Mouse (Mus musculus) gonadal fat pad, adult 2 months (tissue): ENCODE data around the gene Sh2d5. TPM values are rescaled to one million over a fixed set of nuclear protein-coding genes. Genes with fewer than 3 reads are reported as not detected.

ENCODE experiments used
- DNase-seq: peaks from one replicate; pipeline ENCODE4 v3.0.0-alpha.2; 2012; ENCODE audit warnings: low read depth
- polyA plus RNA-seq: library from polyadenylated mRNA; depleted of rRNA; stranded (reverse); fragments of >200 nt; gene quantifications from 2 replicates; pipeline ENCODE4 v1.2.3, GENCODE M21; 2012; rRNA removed

The Sh2d5 gene
- polyA plus RNA-seq = 7.9 and 8.5 TPM in 2 replicates

DNA sequence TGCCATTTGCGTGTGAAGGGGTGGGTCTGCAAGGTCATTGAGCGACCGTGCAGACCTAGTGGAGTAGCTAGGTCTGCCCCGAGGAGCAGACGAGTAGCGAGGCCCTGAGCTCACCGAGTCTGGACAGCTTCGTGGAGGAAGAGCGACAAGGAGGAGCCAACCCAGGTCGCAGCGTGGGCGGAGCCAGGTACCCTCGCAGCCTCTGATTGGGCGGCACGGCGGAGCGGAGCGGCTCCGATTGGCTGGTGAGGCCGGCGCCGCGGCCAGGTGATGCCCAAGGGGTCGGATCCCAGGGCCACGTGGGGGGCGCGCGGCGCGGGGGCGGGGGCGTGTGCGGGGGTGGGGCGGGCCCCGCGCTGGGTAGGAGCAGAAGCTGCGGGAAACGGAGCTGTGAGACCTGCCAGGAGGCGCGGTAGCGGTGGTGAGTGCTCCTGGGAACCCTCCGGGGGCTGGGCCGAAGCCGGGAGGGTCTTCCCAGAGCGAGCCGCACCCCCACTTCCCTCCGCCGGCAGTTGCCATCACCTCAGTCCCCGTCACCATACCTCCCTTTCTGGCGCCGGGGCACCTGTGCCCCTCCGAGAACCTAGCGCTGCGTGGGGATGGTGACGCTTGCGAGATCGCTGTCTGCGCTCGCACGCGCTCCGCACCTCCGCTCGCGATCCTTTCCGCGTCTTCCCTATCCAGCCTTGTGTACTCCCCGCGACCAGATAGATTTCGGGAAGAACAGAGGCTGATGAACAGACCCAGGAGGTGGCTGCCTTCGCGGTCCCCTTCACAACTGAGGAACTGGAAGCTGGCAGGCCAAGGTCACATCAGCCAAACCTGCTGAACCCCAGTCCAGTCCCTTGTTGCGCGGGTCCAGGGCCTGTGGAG is at the start of gene Sh2d5, which contains the start of gene Kif17:
Gene Sh2d5, plus strand, starts transcription at position 316 of the 873 bp plus-strand sequence.
Gene Kif17, plus strand, starts transcription at position 348 of the 873 bp plus-strand sequence.
- no peak for DNase-seq

- DNase-seq = no peak
Measured at GRCm38 (mm10) chr4:138200769-138201168, 49.4 kb upstream of the Sh2d5 start.

DNA sequence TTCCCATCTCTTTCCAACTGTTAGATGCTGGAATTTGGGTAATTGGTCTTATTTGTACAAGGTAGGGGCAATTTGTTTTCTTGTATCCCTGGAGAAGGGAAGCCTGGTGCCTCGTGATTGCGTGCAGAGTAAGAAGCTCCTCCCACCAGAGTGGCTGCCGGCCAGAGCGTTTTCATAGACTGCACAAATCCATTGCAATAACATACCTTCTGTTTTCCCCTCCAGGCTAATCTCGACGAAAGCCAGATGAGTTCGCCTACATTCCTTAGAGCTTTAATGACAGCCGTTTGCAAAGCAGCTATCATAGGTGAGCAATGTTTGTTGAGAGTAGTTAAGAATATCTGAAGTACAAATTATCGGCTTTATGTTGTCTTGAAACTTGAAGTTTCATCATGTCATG is 48.5 kb upstream of the Sh2d5 start:
- peak; percentile 56 for DNase-seq

DNA sequence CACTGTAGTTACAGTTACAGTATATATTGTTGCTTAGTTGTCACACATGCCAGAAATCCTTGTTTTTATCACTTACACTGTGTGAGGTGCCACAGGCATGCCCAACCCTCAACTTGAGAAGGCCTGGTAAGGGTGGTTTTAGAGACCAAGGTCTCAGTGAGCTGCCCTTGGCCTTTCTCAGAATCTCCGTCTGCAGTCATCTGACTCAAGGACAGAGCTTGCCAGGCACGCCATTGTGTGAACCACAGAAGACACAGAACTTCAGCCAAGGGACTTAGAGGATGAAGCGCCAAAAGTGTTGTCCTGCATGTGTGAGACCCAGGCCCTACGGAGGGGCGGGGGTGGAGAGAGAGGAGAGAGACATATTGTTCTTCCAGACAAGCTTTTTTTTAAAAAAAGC is 40.1 kb upstream of the Sh2d5 start:
- DNase-seq = no peak

- no peak for DNase-seq
Measured at GRCm38 (mm10) chr4:138213861-138214260, 36.3 kb upstream of the Sh2d5 start.

DNA sequence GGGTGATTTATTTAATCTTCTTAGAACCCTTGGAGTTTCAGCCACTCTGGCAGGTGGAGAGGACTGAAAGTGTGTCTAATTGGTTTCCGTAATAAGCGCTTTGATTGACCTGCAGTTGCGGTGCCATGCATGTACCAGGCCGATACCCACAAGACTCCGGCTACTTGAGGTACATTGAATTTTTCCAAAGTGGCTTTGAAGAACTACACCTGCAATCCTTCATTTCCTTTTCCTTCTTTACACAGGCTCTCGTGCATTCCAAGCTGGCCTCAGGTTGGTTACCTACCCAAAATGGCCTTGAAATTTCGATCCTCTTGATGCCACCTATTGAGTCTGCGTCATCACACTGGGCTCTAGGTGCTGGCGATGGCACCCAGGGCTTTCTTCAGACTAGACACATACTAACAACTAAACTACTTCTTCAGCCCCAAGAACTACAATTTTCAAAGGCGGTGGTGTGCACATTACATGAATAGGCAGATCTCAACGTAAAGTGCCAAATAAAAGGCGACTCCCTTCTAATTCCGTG is 34.5 kb upstream of the Sh2d5 start:
- DNase-seq = no peak

- DNase-seq = no peak
Measured at GRCm38 (mm10) chr4:138216200-138216890, 33.9 kb upstream of the Sh2d5 start, which contains the start of gene Hp1bp3. TSS of gene Hp1bp3 (plus strand) at chr4:138216296.

GRCm38 (mm10) chr4:138216891-138217392 is 33.3 kb upstream of the Sh2d5 start:
- DNase-seq = peak; percentile 52

GRCm38 (mm10) chr4:138217441-138217840 is 32.8 kb upstream of the Sh2d5 start:
- no peak for DNase-seq

GRCm38 (mm10) chr4:138217951-138218685 is 32.1 kb upstream of the Sh2d5 start:
- no peak for DNase-seq

- no peak for DNase-seq
Measured at GRCm38 (mm10) chr4:138219331-138219730, 30.9 kb upstream of the Sh2d5 start.

GRCm38 (mm10) chr4:138220761-138221160 is 29.4 kb upstream of the Sh2d5 start:
- no peak for DNase-seq

GRCm38 (mm10) chr4:138221406-138221805 is 28.8 kb upstream of the Sh2d5 start:
- no peak for DNase-seq

- no peak for DNase-seq
Measured at GRCm38 (mm10) chr4:138222396-138222795, 27.8 kb upstream of the Sh2d5 start.

- DNase-seq = no peak
Measured at GRCm38 (mm10) chr4:138223623-138224022, 26.6 kb upstream of the Sh2d5 start.

DNA sequence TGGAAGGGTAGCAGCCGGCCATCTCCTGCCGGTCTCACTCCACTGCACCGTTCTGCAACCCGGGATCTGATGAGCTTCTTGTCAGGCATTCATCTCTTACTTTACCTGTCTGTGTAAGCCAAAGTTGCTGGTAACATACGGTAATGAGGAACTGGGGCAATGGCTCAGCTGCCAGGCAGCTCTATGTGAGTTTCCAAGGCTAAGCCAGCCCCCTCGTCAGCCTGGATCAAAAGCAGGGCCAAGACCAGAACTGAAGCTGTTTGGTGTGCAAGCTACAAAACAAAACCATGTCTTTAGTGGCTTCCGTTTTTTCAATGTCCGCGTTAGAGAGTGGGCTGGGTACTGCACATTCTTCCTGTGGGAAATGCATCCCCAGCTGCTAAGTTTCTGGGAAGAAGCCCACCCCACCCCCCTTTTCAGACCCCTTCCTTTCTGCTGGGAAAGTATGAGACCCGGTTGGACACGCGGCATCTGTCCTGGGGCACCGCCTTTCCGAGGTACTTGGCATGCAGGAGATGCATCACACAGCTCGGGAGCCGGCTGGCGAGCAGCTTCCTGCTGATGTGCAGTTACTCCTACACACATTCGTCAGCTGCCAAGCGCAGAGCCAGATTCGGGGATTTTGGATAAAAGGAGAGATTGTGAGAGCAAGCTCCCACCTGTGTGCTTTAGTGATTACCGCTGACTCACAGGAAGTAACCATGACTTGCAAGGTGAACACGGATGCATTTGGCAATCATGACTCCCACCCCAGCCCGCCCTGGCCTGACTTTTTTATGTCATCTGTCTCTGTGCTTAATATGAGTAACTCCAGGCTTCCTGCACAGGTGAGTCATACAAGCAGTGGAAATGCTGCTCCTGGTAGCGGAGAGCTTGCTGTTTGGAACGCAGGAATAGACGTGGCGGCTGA is 3.2 kb upstream of the Sh2d5 start:
- DNase-seq = peak; percentile 12

DNA sequence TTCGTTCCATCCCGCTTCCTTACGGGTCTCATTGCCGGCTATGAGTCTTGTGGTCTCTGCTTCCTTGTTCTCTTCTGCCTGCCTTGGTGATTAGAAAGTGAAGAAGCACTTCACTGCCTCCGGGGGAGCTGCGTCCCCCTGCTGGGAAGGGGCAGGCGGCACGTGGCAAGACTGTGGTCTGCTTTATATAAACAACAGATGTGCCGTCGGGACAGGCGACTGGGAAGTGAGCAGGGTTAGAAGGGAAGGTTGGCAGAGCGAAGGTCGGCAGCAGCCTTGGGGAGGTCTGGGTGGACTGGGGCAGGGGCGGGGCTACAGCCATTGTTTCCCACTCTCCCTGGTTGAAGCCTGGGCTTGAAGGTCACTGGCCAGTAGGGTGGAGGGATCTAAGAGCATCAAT is 1.6 kb downstream of the Sh2d5 start:
- DNase-seq = no peak

- DNase-seq = no peak
Measured at GRCm38 (mm10) chr4:138252231-138252630, 2.0 kb downstream of the Sh2d5 start.

DNA sequence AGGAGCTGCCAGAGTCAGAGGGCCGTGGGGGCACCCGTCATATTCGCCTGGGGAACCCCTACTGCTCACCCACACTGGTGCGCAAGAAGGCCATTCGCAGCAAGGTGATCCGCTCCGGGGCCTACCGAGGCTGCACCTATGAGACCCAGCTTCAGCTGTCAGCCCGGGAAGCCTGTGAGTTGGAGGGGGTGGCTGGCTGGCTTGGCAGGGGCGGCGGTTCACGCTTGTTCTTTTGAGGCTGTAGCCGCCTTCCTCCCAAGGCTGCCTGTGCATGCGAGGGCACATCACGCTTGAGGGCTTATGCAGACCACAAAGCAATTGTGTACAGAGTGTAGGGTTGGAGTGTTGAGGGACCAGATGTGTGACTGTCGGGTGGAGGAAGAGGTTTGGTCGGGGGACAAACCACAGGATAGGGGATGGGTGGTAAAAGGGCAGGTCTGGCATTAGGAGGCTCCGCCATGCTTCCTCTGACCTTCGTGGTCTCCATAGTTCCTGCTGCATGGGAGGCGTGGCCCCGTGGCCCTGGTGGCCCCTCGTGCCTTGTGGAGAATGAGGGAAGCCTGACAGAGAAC is 7.0 kb downstream of the Sh2d5 start:
- no peak for DNase-seq

DNA sequence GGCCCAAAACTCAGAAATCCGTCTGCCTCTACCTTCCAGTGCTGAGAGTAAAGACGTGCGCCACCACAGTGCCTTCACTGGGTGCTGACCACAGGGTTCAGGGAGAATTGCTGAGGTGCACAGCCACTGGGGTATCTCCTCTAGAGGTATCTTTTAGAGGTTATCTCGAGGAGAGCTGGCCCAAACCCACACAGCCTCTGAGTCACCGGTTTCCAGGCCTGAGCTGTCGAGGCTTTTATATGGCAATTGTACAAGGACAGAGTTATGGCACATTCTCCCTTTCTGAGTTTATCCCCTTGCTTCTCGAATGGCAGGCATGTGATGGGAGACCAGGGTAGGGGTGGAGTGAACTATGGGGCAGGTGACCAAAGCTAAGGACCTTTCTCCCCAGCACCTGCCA is 8.5 kb downstream of the Sh2d5 start:
- no peak for DNase-seq
